Mouse (Mus musculus) megakaryocyte-erythroid progenitor cell, adult 5-6 weeks (primary cell): ENCODE measurements at regions not wholly inside any gene's neighbourhood (a gene's known extent, or its start where the extent isn't known, plus 50 kb on each side); places are given as distances from the start of the nearest gene placed in this dataset.

Experiments
- ATAC-seq: replicated peaks from 2 replicates; pipeline ENCODE4 v1.8.0; 2016; ENCODE audit warnings: mild to moderate bottlenecking, inconsistent platforms; ENCODE audit not compliant: severe bottlenecking, poor library complexity, low FRiP score, low TSS enrichment

GRCm38 (mm10) chr7:67430987-67431386, 58.3 kb upstream of the Mef2a start:
- no peak for ATAC-seq

DNA sequence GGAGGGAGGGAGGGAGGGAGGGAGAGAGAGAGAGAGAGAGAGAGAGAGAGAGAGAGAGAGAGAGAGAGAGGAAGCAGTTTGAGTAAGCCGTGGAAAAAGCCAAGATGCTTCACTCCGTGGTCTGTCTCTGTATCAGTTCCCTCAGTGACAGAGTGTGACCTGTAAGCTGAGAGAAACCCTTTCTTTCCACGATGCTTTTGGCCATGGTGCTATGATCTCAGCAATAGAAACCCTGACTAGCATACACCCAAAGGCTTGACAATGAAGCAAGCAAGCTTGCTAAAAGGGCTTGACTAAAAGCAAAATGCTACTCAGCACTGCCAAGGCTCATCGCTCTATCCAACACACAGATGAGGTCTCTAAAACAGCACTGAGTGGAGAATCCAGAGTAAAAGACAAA, 57.4 kb upstream of the Mef2a start:
- ATAC-seq = no peak

- no peak for ATAC-seq
These were observed 56.6 kb upstream of the Mef2a start for GRCm38 (mm10) chr7:67429008-67429873.

DNA sequence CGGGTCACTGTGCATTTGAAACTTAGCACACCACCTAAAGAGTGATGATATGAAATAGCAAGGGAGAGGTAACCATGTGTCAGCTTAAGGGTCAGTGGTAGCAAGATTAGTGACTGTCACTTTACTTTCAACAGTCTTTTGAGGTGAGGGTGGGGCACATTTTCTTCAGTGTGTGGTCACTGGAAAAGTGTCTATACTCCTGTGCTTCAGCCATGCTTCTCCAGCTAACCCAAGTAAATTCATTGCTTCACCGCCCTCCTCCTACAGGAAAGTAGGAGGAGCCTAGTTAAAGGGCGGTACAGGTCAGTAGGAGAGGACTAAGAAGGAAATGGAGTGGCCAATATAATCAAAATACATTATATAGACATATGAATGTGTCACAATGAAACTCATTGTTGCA, 55.7 kb upstream of the Mef2a start:
- ATAC-seq = no peak

DNA sequence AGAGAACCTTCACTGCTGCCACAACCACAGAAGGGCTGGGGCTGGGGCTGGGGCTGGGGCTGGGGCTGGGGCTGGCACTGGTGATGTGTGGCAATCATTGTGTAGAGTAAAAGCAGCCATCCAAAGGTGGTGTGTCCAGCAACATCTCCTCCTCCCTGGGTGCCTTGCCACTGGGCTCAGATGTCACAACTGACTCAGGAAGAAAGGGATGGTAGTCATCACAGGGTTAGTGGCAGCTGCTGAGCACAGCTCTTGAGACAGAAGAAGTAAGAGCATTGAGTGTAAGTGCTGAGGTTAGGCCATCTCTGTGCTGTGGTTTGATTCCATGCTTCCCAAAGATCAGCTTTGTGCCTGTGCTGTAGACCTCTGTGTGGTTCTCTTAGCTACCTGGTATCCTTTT, 53.4 kb upstream of the Mef2a start:
- no peak for ATAC-seq

GRCm38 (mm10) chr7:67425581-67425980, 52.9 kb upstream of the Mef2a start:
- ATAC-seq = no peak

- ATAC-seq = no peak
These were observed 52.3 kb upstream of the Mef2a start for GRCm38 (mm10) chr7:67424810-67425485.
